Mouse (Mus musculus): ENCODE results near the gene Tmem86b.

Tmem86b gene

GRCm38 (mm10) chr7:4631031-4631430 lies at the start of gene Tmem86b:
Gene Tmem86b (minus strand): TSS chr7:4631422.
- DNase-seq (ENCODE audit: low read depth, low spot score): no peak

GRCm38 (mm10) chr7:4675200-4675599 lies 44.0 kb upstream of the Tmem86b start:
- DNase-seq (ENCODE audit: low read depth, low spot score): no peak

DNA sequence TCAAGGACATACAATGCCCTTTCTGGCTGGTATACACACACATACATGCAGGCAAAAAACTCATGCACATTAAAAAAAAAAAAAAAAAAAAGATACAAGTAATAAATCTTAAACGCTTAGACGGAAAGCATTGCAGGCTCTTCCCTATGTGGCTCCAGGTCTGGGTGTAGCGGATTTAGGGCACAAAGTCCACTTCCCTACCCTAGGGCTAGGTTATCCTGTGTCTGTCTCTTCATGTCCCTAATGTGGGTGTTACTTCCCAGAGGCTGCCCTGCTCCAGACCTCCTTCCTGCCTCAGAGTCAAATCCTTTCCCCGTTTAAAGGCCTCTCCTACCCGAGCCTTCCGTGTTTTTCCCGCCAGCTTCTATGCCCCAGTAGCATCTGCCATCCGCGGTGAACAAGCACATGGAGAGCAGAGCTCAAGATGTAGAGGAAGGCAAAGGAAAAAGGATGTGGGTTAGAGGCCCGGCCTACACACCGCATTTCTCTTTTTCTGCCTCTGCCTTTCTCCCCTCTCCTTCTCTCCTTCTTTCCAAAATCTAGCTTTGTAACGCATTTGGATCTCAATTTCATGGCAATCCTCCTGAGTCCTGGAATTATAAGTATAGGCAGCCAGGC lies 43.0 kb upstream of the Tmem86b start:
- DNase-seq (ENCODE audit: low read depth, low spot score): no peak

GRCm38 (mm10) chr7:4671956-4672355 lies 40.7 kb upstream of the Tmem86b start:
- peak; percentile 34 for DNase-seq (ENCODE audit: low read depth, low spot score)

GRCm38 (mm10) chr7:4670655-4671255 lies 39.5 kb upstream of the Tmem86b start:
- DNase-seq (ENCODE audit: low read depth, low spot score): no peak

DNA sequence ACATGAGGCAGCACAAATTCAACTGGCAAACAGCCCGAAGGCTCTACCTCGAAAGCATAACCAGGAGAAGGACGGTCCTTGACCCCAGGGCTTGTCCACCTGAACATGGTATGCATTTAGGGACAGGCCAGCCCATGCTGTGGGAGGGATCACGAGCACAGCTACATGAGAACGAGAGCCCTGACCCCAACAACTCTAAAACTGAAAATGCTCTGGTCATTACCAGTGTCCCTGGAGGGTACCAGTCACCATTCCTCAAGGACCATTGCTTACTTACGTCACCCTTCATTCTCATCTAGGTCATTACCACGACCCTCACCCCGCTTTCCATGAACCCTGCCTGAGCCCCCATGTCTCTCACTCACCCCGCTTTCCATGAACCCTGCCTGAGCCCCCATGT lies 37.9 kb upstream of the Tmem86b start:
- DNase-seq (ENCODE audit: low read depth, low spot score): no peak

DNA sequence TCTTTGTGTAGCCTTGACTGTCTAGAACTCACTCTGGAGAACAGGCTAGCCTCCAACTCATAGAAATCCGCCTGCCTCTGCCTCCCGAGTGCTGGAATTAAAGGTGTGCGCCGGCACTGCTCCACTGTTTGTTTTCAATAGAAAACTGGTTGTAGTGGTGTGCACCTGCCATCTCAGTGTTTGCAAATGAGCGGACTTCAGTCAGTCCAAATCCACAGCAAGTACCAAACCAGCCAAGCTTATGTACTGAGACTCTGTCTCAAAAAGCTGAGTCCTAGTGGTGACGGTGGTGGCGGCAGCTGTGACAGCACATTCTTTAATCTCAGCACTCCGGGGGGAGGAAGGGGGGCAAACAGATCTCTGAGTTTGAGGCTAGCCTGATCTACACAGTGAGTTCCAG lies 37.3 kb upstream of the Tmem86b start:
- no peak for DNase-seq (ENCODE audit: low read depth, low spot score)

GRCm38 (mm10) chr7:4666871-4667270 lies 35.6 kb upstream of the Tmem86b start:
- no peak for DNase-seq (ENCODE audit: low read depth, low spot score)

DNA sequence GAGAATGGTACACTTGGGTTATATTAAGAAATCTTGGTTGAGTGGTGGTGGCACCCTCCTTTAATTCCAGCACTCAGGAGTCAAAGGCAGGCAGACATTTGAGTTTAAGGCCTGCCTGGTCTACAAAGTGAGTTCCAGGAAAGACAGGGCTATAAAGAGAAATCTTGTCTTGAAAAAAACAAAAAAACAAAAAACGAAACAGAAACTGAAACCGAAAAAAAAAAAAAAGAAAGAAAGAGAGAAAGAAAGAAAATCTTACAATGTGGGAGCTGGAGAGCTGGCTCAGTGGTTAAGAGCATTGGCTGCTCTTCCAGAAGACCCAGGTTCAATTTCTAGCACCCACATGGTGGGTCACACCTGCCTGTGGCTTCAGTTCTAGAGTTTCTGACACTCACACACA lies 32.5 kb upstream of the Tmem86b start:
- DNase-seq (ENCODE audit: low read depth, low spot score): no peak

DNA sequence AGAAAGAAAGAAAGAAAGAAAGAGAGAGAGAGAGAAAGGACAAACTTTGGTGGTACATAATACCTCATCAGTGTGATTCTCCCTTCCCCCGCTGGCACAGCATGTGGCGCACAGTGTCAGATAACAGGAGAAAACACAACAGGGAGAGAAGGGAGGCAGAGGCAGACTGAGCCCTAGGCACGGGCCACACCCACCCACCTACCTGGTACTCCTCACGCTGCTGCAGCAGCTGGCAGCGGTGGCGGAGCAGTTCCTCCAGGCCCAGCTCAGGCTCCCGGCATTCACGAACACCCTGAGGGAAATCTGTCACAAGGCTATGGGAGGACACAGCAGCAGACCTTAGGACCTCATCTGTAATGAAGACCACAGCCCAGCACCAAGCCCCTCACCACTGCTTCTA lies 32.0 kb upstream of the Tmem86b start:
- no peak for DNase-seq (ENCODE audit: low read depth, low spot score)

DNA sequence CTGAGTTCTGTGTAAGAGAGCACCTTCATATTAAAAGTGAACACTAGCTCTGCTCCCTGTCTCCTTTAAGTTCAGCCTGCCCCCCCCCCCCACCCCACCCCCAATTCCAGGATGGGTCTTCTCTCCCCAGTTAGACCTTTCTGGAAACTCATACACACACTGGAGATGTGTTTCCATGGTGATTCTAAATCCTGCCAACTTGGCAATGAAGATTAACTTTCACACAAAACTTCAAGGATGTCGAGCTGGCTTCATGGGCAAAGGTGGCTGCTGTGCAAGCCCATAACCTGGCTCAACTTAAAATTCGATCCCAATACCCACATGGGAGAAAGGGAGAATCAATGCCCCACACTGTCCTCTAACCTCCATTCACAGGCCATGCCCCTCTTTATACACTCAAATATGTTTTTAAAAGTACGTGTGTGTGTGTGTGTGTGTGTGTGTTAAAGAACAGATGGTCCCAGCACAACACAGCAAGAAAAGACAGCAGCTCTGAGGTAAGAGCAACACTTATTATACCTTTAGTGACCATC lies 28.8 kb upstream of the Tmem86b start:
- no peak for DNase-seq (ENCODE audit: low read depth, low spot score)

GRCm38 (mm10) chr7:4658912-4659551 lies 27.8 kb upstream of the Tmem86b start, which contains the start of gene Ppp6r1:
Gene Ppp6r1 (minus strand): TSS chr7:4659019.
- peak; percentile 98 for DNase-seq (ENCODE audit: low read depth, low spot score)

GRCm38 (mm10) chr7:4658128-4658907 lies 27.1 kb upstream of the Tmem86b start:
- no peak for DNase-seq (ENCODE audit: low read depth, low spot score)

DNA sequence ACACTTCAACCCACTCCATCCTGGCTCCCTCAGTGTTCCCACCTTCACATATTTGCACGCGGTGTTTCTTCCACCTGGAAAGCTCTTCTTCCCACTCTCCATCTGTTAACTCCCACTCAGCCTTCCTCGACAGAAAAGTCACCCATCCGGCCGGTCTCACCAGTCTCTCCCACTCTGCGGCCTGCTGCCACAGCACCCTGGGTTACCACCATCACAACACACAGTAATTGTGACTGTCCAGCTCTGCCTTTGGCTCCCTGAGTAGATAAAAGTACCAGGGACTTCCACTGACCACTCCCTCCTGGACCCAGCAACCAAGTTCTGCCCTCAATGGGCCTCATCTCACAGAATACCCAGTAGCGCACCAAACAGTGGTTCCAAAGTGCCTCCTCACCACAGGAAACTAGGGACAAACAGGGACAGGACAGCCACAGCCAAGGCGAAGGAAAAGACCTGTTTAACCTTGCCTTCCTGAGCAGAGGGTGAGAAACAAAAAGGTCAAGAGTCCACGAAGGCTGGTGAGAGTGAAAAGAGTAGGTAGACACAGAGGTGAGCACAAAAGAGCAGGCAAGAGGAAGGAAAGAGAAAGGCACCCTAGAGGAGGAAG lies 26.4 kb upstream of the Tmem86b start:
- no peak for DNase-seq (ENCODE audit: low read depth, low spot score)

DNA sequence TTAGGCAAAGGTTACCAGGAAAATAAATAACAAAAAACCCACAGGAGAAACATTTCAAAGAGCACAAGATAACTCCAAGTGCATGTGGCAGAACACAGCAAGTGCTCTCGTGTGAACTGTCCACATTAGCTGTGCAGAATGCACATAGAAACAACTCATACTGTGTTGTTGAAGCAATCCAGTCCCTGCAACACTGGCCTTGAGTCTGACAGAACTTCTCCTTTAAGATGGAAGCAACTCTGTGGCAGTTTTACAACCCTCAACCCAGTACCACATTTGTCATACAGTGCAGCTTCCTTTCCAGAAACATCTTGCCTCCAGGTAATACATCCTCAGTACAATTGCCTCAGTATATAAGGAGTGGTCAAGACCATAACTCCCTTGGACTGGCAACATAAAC lies 25.6 kb upstream of the Tmem86b start:
- DNase-seq (ENCODE audit: low read depth, low spot score): no peak

DNA sequence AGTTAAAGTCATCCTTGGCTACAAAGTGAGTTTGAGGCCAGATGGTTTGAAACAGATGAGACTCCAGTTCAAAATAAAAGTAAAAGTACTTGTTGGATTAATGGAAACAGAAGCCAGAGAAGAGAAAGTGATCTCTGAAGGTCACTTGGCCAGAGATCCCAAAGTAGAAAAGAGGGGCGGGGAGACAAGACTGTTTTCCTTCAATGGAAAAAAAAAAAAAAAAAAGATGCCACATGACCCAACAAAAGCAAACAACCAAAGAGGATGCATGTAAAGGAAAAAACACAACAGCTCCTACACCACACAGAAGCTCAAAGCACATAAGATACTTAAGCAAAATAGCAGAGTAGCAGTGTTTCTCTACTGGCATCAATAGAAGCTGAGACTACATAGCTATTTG lies 24.7 kb upstream of the Tmem86b start:
- DNase-seq (ENCODE audit: low read depth, low spot score): no peak

DNA sequence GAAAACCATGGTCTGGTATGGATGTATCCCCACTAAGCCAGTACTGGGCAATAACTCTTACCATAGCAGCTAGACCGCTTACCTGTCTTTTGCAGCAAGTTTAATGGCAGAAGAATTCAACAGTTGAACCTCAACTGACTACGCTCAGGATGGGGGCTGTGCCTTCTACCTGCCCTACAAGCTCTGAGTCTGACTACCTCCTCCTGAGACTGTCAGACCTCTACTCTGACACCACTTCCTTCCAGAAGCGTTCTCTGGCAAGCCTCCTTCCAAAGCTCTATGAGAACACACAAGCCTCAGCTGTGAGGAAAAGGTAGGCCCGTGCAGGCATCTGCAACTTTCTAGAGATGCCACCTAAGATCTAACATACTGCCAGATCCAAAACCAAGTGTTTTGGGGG lies 24.2 kb upstream of the Tmem86b start:
- DNase-seq (ENCODE audit: low read depth, low spot score): no peak

GRCm38 (mm10) chr7:4654221-4654620 lies 23.0 kb upstream of the Tmem86b start:
- DNase-seq (ENCODE audit: low read depth, low spot score): no peak

- DNase-seq (ENCODE audit: low read depth, low spot score): no peak
Observed at GRCm38 (mm10) chr7:4653780-4654179, 22.6 kb upstream of the Tmem86b start.

- DNase-seq (ENCODE audit: low read depth, low spot score): no peak
Observed at GRCm38 (mm10) chr7:4653351-4653750, 22.1 kb upstream of the Tmem86b start.

GRCm38 (mm10) chr7:4652726-4653125 lies 21.5 kb upstream of the Tmem86b start:
- DNase-seq (ENCODE audit: low read depth, low spot score): no peak

GRCm38 (mm10) chr7:4651581-4651980 lies 20.4 kb upstream of the Tmem86b start:
- DNase-seq (ENCODE audit: low read depth, low spot score): no peak
